Mouse (Mus musculus) left cerebral cortex, adult 9 months (tissue): ENCODE data around the gene Muc1.

Experiments used
- DNase-seq, 2 experiments: peaks; one replicate each; pipeline ENCODE4 v3.0.0; 2022; ENCODE audit warnings: low spot score in 2 of 2

Gene Muc1

GRCm38 (mm10) chr3:89228836-89229235 is at the start of gene Muc1:
Gene Muc1 (plus strand): TSS chr3:89229057.
- no peak for DNase-seq

GRCm38 (mm10) chr3:89181749-89182500 is 46.9 kb upstream of the Muc1 start:
- no peak for DNase-seq

- DNase-seq: no peak
Observed at GRCm38 (mm10) chr3:89182531-89183057, 46.3 kb upstream of the Muc1 start.

- peak; percentile 85 to 94 for DNase-seq
Observed at GRCm38 (mm10) chr3:89183058-89183958, 45.5 kb upstream of the Muc1 start, which contains the start of gene Fam189b. Gene Fam189b (plus strand): TSS chr3:89183143.

- DNase-seq: no peak
Observed at GRCm38 (mm10) chr3:89183959-89184315, 44.9 kb upstream of the Muc1 start.

GRCm38 (mm10) chr3:89187197-89187596 is 41.7 kb upstream of the Muc1 start:
- no peak for DNase-seq

GRCm38 (mm10) chr3:89187690-89188477 is 41.0 kb upstream of the Muc1 start:
- DNase-seq: no peak

GRCm38 (mm10) chr3:89188478-89188875 is 40.4 kb upstream of the Muc1 start:
- no peak for DNase-seq

GRCm38 (mm10) chr3:89190436-89190835 is 38.4 kb upstream of the Muc1 start:
- DNase-seq: no peak

GRCm38 (mm10) chr3:89193351-89193750 is 35.5 kb upstream of the Muc1 start:
- DNase-seq: no peak

GRCm38 (mm10) chr3:89193853-89194252 is 35.0 kb upstream of the Muc1 start:
- DNase-seq: no peak

- DNase-seq: peak; percentile 75 to 87
Observed at GRCm38 (mm10) chr3:89195979-89196877, 32.6 kb upstream of the Muc1 start.

- no peak for DNase-seq
Observed at GRCm38 (mm10) chr3:89199839-89200238, 29.0 kb upstream of the Muc1 start.

GRCm38 (mm10) chr3:89202253-89203141 is 26.4 kb upstream of the Muc1 start, which contains the start of gene Gba:
Gene Gba (plus strand): TSS chr3:89202928.
- peak; percentile 67 to 91 for DNase-seq

GRCm38 (mm10) chr3:89203142-89203514 is 25.7 kb upstream of the Muc1 start:
- DNase-seq: no peak

GRCm38 (mm10) chr3:89206079-89206478 is 22.8 kb upstream of the Muc1 start:
- DNase-seq: no peak

GRCm38 (mm10) chr3:89206695-89207094 is 22.2 kb upstream of the Muc1 start:
- no peak for DNase-seq

GRCm38 (mm10) chr3:89208075-89208657 is 20.7 kb upstream of the Muc1 start:
- DNase-seq: no peak

GRCm38 (mm10) chr3:89208736-89209135 is 20.1 kb upstream of the Muc1 start:
- DNase-seq: no peak
